Mouse (Mus musculus): ENCODE data around the gene Card11.

The Card11 gene

DNA sequence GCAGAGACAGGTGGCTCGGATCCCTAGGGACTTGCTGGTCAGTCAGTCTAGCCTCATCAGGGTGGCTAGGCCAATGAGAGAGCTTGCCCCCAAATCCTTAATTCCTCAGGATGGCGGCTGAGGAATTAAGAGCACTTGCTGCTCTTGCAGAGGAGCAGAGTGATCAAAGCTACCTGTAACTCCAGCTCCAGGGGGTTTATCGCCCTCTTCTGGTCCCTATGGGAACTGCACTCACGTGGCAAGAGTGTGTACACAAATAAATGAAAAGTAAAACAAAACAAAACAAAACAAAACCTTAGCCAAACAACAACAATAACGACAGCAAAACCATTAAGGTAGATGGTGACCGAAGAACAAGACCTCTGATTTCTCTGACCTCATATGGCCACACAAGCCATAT is 121.7 kb downstream of the Card11 start:
- ChIA-PET POLR2A (interaction anchor here in 2 of 4 experiments (0.6 to 2.9 kb wide), 9 partner anchors 10 to 460 kb away, joined by 3 to 13 read pairs (median 3); partner anchors contain the start of genes Eif3b (in 1 of the 2) and Gna12 (in 1 of the 2)), CTCF (interaction anchor here (0.6 to 5.0 kb wide), 44 partner anchors 9 to 1480 kb away, joined by 3 to 31 read pairs (median 4); partner anchors contain the start of genes Brat1 (in 1 of the 4) and Gna12 (in 1 of the 4))

GRCm38 (mm10) chr5:140873736-140874307 is 126.6 kb downstream of the Card11 start:
- POLR2A ChIA-PET, result interaction anchor here in 1 of 4 experiments (1.2 to 2.2 kb wide), 3 partner anchors 8 to 43 kb away, joined by 3 to 5 read pairs (median 4); partner anchors contain the start of gene Gna12
- CTCF ChIA-PET, result interaction anchor here (0.6 to 3.4 kb wide), 16 partner anchors 8 to 126 kb away, joined by 3 to 32 read pairs (median 4); partner anchors contain the start of gene Gna12 (in 1 of the 4)

- ChIA-PET POLR2A (interaction anchor here in 2 of 4 experiments (0.5 to 2.2 kb wide), 4 partner anchors 9 to 43 kb away, joined by 3 to 5 read pairs (median 4); partner anchors contain the start of gene Gna12 (in 1 of the 2)), CTCF (interaction anchor here in 3 of 4 experiments (0.7 to 3.4 kb wide), 13 partner anchors 15 to 125 kb away, joined by 3 to 32 read pairs (median 5); partner anchors contain the start of gene Gna12 (in 1 of the 3))
Measured at GRCm38 (mm10) chr5:140873039-140873551, 127.3 kb downstream of the Card11 start.

GRCm38 (mm10) chr5:140872532-140873038 is 127.8 kb downstream of the Card11 start:
- POLR2A ChIA-PET, result interaction anchor here in 1 of 4 experiments (1.2 to 2.2 kb wide), 3 partner anchors 10 to 42 kb away, joined by 3 to 5 read pairs (median 4); partner anchors contain the start of gene Gna12
- CTCF ChIA-PET, result interaction anchor here in 3 of 4 experiments (0.8 to 3.4 kb wide), 12 partner anchors 15 to 125 kb away, joined by 3 to 32 read pairs (median 5); partner anchors contain the start of gene Gna12 (in 1 of the 3)

- POLR2A ChIA-PET, result interaction anchor here in 2 of 4 experiments (0.6 to 0.9 kb wide), 2 partner anchors 14 to 135 kb away, joined by 4 read pairs; no protein-coding TSS in a partner anchor
- CTCF ChIA-PET, result interaction anchor here (0.6 to 4.5 kb wide), 8 partner anchors 13 to 1230 kb away, joined by 3 to 97 read pairs (median 5); no protein-coding TSS in a partner anchor
Measured at GRCm38 (mm10) chr5:140871241-140871640, 129.1 kb downstream of the Card11 start.

GRCm38 (mm10) chr5:140869034-140869433 is 131.3 kb downstream of the Card11 start:
- POLR2A ChIA-PET, result interaction anchor here in 2 of 4 experiments (1.0 to 1.2 kb wide), 3 partner anchors 9 to 21 kb away, joined by 3 to 4 read pairs (median 3); no protein-coding TSS in a partner anchor
- CTCF ChIA-PET, result interaction anchor here (0.5 to 4.5 kb wide), 35 partner anchors 9 to 381 kb away, joined by 3 to 97 read pairs (median 5); partner anchors contain the start of gene Gna12 (in 1 of the 4)

DNA sequence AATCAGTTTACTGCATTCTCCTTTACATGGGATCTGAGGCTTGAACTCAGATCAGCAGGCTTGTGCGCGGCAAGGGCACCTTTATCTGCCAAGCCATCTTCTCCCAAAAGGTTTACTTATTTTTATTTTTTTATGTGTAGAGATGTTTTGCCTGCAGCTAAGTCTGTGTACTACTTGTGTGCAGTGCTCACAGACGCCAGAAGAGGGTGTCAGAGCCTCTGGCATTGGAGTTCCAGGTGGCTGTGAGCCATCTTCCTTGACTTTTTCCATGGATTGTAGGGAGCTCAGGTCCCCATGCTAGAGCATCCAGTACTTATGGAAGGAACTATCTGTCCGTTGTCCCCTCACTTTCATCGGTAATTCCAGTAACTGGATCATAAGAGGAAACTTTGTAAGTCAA is 140.7 kb downstream of the Card11 start:
- ChIA-PET POLR2A (no interaction called here), CTCF (interaction anchor here (0.6 to 6.8 kb wide), 16 partner anchors 9 to 320 kb away, joined by 3 to 97 read pairs (median 6); no protein-coding TSS in a partner anchor)

DNA sequence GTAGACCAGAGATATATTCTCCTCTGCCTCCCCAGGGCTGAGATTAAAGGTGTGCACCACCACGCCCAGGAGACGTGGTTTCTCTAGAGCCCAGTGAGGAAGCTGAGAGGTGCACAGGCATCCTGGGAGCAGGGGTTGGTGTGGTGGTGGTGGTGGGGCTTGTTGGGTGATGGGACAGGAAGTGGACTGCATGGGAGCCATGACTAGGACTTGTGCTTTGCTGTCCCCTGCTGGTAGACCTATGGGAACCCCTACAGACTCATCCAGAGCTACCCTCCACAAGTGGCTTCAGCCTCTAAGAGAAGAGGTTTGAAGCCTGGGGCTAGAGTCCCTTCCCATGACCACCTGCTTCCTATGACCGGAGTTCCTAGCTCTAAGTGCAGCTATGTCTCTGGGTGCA is 142.0 kb downstream of the Card11 start:
- CTCF ChIA-PET, result interaction anchor here (0.6 to 6.8 kb wide), 28 partner anchors 11 to 318 kb away, joined by 3 to 97 read pairs (median 10); partner anchors contain the start of gene Gna12 (in 1 of the 4)
- POLR2A ChIA-PET, result interaction anchor here in 3 of 4 experiments (0.6 to 1.5 kb wide), 3 partner anchors 9 to 205 kb away, joined by 3 to 8 read pairs (median 3); partner anchors contain the start of gene Gna12 (in 1 of the 3)

DNA sequence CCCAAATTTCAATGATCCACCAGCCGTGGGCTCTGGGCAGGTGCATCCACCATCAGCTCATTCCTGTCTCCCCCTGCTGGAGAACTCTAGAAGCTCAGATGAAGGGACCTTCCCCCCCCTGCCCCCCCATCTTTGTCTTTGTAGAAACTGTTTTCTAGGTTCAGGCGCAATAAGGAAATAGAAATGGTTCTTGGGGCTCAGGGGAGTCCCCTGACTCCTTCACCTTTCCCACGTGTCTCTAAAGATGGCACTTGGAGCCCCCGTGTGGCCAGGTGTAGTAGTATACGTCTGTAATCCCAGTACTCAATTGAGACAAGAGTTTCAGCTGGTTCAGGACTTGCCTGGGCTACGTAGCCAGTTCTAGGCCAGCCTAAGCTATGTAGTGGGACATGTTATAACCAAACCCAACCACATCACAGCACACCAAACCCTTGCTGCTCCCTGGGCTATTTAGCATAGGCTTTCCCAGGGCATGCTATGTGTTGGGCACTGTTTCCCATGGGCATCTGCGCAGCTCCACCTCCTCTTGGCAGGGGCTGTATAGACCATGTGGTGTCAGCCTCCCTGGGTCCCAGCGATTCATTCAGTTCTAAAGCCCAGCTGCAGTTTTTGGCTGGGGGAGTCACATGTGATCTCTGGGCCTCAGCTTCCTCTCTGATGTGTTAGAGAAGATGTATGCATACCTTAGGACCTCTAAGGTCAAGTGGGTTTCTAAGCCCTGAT is 142.8 kb downstream of the Card11 start:
- POLR2A ChIA-PET, result interaction anchor here in 3 of 4 experiments (0.6 to 1.5 kb wide), 9 partner anchors 10 to 717 kb away, joined by 3 to 8 read pairs (median 4); partner anchors contain the start of gene Gna12 (in 1 of the 3)
- CTCF ChIA-PET, result interaction anchor here (0.5 to 6.8 kb wide), 103 partner anchors 9 to 1835 kb away, joined by 3 to 97 read pairs (median 4); partner anchors contain the start of genes Gna12 (in 3 of the 4), Sdk1 (in 1 of the 4) and Slc29a4 (in 1 of the 4)

- POLR2A ChIA-PET, result interaction anchor here in 1 of 4 experiments (0.6 kb wide), 1 partner anchor 26 kb away, joined by 3 read pairs; the partner anchor contains the start of gene Gna12
- CTCF ChIA-PET, result interaction anchor here (0.7 to 6.8 kb wide), 15 partner anchors 9 to 1335 kb away, joined by 3 to 97 read pairs (median 13); no protein-coding TSS in a partner anchor
Measured at GRCm38 (mm10) chr5:140855909-140856530, 144.4 kb downstream of the Card11 start.

DNA sequence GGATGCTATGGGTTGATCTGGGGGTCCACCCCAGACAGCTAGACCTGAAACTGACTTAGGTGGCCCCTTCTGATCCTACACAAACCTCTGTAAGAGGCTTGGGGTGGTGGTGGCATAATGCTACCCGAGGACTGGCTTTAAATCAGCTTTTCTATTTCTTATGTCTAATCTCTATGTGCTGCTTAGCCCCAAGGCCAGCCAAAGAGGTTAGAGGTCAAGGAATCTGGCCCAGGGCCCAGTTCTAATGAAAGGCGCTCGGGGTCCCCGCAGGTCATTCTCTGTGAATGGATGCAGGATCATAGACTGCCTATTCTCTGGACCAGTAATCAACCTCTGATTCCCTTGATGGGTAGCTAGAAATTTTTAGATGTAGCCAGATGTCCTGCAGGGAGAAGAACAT is 145.7 kb downstream of the Card11 start:
- POLR2A ChIA-PET, result interaction anchor here in 1 of 4 experiments (0.5 kb wide), 1 partner anchor 169 kb away, joined by 3 read pairs; no protein-coding TSS in a partner anchor
- CTCF ChIA-PET, result interaction anchor here in 3 of 4 experiments (0.6 to 6.8 kb wide), 8 partner anchors 8 to 105 kb away, joined by 3 to 66 read pairs (median 4); no protein-coding TSS in a partner anchor

GRCm38 (mm10) chr5:140853723-140854122 is 146.7 kb downstream of the Card11 start:
- CTCF ChIA-PET, result interaction anchor here in 2 of 4 experiments (0.8 to 6.8 kb wide), 4 partner anchors 7 to 104 kb away, joined by 3 to 66 read pairs (median 30); no protein-coding TSS in a partner anchor
- POLR2A ChIA-PET, result no interaction called here

DNA sequence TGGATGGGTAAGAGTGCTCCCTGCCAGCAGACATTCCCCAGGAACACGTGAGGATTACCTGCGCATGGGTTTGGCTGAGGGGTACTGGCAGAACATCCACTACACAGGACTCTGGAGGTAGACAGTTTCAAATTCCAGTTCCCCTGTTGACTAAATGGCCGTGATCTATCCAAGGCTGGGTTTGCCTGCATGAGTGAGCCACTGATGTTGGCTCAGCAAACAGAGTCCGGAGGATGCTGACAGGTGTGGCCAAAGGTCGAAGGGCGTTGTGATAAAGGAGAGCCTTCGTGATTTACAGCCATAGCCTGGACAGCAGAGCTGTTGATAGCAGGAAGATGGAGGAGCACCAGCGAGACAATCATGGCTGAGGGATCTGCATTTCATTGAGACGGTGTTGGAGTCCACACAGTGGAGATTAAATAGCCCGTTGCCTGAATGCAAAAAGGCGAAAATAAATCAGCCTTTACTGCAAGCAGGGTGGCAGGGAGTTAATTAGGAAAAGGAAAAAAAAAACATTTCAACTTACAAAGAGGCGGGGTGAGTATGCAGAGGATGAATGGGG is 147.9 kb downstream of the Card11 start:
- ChIA-PET CTCF (no interaction called here), POLR2A (interaction anchor here in 1 of 4 experiments (0.6 kb wide), 1 partner anchor 26 kb away, joined by 3 read pairs; no protein-coding TSS in a partner anchor)

DNA sequence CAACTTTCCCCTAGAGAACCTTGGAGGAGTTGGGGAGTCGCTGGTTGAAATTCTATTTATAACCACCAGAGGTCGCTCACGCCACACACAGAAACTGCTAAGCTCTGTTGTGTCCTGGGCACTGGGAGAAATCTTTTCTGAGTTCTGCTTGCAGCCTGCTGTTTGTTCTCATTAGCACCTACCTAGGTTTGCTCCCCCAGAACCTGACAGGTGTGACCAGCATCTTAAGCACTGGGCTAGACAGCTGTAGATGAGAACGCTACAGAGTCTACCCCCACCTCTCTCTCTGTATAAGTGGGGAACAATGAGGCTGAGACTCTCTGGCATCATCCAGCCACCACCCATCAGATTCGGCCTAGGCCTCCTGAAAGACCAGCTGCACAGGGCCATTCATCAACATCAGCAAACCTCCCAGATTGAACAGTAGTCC is 153.1 kb downstream of the Card11 start:
- CTCF ChIA-PET, result interaction anchor here (0.6 to 5.8 kb wide), 60 partner anchors 9 to 1732 kb away, joined by 3 to 69 read pairs (median 4); partner anchors contain the start of gene Gna12 (in 2 of the 4)

GRCm38 (mm10) chr5:140841942-140842341 is 158.4 kb downstream of the Card11 start:
- ChIA-PET POLR2A (no interaction called here), CTCF (no interaction called here)

More for the DNA sequence above, 153.1 kb downstream of the Card11 start:
- POLR2A ChIA-PET, result interaction anchor here in 3 of 4 experiments (0.7 to 1.8 kb wide), 7 partner anchors 11 to 1752 kb away, joined by 3 to 8 read pairs (median 3); partner anchors contain the start of genes Brat1 (in 1 of the 3) and Gna12 (in 1 of the 3)

GRCm38 (mm10) chr5:140831064-140831431 is 169.3 kb downstream of the Card11 start:
- CTCF ChIA-PET, result interaction anchor here in 3 of 4 experiments (0.6 to 2.5 kb wide), 25 partner anchors 14 to 992 kb away, joined by 3 to 15 read pairs (median 4); no protein-coding TSS in a partner anchor
- POLR2A ChIA-PET, result interaction anchor here in 3 of 4 experiments (0.6 to 2.8 kb wide), 63 partner anchors 9 to 1632 kb away, joined by 3 to 28 read pairs (median 4); partner anchors contain the start of genes Brat1 (in 2 of the 3), Ap5z1 (in 1 of the 3), Chst12 (in 1 of the 3) and Eif3b (in 1 of the 3)

Measured in embryonic stem cell, embryonic (primary cell).